Mouse (Mus musculus) adipocyte (in vitro differentiated cells): ENCODE results near the gene Atp5d.

ENCODE experiments used
- DNase-seq: peaks from one replicate; pipeline ENCODE4 v3.0.0-alpha.2; 2016; ENCODE audit warnings: low spot score

Atp5d gene

DNA sequence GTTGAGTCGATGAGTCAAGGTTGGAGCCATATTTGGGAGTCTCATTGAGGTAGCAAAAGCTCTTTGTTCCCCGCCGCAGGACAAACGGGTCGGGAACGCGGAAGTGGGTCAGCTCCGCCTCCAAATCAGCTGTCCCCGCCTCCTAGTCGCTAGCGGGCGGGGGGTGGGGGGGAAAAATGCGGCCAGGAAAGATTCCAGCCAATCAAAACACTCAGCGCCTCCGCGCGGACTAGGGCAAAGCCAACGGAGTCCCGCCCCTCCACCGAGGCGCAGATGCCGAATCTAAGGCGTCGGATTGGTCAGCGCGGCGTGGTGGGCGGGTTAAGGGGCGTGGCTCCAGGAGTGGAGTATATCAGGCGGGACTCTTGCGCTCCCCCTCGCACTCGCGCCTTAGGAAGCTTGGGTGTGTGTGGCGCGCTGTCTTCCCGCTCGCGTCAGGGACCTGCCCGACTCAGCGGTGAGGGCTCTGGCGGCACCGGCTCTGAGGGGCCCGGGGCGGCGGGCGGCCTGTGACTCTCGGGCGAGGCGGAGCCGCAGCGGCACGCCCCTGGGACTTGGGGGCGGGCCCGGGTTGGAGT lies 29.1 kb downstream of the Atp5d start:
- peak; percentile 98 for DNase-seq

DNA sequence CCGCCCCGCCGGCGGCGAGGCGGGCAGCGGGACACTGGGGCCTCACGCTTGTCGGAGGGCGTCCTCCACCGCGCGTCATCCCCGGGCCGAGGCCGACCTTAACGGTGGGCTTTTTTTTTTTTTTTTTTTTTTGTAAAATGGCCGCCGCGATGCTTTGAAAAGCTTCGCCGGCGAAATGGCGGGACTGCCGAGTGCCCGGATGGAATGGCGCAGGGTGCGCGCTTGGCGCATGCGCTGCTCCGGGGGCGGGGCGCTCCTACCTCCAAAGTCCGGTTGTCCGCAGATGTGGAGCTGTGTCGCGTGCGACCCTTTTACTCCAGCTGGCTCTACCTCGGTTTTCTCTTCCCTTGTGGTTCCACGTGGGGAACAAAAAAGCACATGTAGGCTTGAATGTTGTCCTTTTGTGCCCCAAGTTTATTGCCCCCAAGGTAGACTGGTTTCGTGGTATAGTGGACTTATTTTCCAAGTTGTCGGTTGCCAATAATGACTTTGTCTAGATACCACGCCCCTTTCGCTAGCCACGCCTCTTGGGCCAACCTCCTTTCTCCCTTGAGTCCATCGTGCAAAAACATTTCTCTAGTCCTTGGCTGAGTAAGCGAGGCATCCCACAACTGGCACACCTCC lies 29.7 kb downstream of the Atp5d start:
- DNase-seq = peak; percentile 94

DNA sequence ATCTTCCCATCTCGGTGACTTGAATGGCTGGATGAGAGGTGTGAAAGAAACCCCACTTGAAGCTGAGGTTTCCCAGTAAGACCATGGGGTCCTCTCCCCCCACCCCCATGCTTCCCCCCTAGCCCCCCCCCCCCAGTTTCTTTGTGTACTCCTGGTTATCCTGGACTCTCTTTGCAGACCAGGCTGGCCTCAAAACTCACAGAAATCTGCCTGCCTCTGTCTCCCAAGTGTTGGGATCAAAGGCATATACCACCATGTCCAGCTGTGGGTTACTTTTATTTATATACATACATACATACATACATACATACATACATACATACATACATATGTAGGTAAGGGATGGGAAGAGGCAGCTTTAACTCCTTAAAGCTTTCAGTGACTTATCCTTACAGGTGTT lies 30.6 kb downstream of the Atp5d start:
- DNase-seq = no peak

DNA sequence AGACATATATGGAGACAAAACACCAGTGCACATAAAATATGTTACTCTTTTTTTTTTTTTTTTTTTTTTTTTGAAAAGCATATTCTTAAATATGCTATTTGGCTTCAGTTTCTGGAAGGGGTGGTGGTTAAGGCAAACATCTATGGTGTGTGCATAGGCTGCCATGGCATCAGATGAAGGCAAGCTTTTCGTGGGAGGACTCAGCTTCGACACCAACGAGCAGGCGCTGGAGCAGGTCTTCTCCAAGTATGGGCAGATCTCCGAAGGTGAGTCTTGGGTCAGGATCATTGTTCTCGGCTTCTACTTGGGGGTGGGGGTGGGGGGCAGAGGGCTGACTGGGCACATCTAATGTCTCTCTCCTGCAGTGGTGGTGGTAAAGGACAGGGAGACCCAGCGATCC lies 31.2 kb downstream of the Atp5d start:
- no peak for DNase-seq

GRCm38 (mm10) chr10:80170052-80170451 lies 31.6 kb downstream of the Atp5d start:
- no peak for DNase-seq

DNA sequence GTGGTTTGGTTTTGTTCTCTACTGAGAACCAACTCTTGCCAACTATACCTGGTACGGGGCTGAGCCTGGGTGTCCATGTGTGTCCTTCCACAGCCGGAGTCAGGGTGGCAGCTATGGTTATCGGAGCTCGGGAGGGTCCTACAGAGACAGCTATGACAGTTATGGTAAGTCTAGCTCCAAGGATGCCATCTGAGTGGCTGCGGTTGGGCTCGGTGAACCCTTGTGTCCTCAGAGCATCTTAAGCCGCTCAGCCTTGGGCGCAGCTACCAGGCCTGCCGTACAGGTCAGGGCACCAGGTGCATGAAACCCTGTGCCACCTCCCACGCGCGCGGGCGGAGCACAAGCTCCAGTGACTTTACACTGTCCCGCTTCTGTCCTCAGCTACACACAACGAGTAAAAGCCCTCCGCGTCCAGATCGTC lies 32.2 kb downstream of the Atp5d start:
- no peak for DNase-seq

- no peak for DNase-seq
Observed at GRCm38 (mm10) chr10:80171252-80171651, 32.8 kb downstream of the Atp5d start.

GRCm38 (mm10) chr10:80171760-80172526 lies 33.5 kb downstream of the Atp5d start:
- no peak for DNase-seq

- DNase-seq = peak; percentile 95
Observed at GRCm38 (mm10) chr10:80172527-80173292, 34.3 kb downstream of the Atp5d start, which contains the start of gene 1600002K03Rik. 1600002K03Rik (plus strand) TSS chr10:80172944.

- DNase-seq = no peak
Observed at GRCm38 (mm10) chr10:80173358-80173757, 34.9 kb downstream of the Atp5d start.

GRCm38 (mm10) chr10:80173955-80174640 lies 35.7 kb downstream of the Atp5d start:
- no peak for DNase-seq

DNA sequence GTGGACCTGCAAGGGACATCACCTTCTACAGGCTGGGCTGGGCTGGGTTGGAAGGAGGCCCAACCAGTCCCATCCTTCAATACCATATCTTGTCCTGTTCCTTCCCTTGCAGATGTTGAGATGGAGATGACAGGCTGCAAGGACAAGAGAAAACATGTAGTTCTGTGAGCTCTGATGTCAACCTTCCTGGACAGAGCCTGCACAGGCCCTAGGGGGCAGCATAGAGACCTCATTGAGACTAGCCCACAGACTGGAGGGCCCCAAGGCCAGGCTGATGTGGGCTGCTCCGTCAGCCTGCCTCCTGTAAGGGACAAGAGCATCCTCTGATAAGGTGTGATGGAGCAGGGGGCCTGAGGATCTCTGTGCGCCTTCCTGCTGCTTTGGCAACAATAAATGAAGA lies 36.3 kb downstream of the Atp5d start:
- DNase-seq = peak; percentile 57

DNA sequence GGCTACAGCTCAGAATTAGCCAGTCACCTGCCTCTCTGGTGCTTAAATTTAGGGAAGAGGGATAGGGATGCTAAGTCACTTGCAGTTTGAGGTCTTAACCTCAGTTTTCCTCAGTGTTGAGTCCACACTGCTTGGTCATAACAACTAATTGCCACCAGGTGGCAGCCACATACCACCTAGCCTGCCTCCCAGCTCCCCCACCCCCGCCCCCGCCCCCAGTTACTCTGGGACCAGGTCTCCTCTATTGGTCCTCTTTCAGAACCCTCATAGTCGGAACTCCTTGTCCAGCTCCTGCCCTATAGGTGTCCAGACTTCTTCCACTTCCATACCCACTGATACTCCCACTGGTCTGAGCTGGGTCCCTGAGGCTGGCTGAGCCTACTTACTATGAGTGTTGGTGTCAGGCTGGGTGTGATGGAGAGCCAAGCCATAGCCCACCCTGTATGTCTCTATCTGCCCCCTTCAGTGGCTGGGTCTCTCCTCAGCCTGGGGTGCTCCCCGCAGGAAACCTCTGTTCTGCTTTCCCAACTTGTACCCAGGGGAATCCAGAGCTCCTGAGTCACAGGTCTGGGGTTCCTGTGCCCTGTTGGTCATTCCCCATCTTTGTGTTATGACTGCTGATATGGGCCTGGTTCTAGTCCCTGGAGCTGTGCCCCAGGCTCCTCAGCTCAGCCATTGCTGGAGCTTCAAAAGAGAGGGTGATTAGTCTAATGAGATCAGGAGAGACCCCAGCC lies 37.3 kb downstream of the Atp5d start:
- DNase-seq = peak; percentile 62

GRCm38 (mm10) chr10:80176270-80176834 lies 37.9 kb downstream of the Atp5d start:
- DNase-seq = no peak

DNA sequence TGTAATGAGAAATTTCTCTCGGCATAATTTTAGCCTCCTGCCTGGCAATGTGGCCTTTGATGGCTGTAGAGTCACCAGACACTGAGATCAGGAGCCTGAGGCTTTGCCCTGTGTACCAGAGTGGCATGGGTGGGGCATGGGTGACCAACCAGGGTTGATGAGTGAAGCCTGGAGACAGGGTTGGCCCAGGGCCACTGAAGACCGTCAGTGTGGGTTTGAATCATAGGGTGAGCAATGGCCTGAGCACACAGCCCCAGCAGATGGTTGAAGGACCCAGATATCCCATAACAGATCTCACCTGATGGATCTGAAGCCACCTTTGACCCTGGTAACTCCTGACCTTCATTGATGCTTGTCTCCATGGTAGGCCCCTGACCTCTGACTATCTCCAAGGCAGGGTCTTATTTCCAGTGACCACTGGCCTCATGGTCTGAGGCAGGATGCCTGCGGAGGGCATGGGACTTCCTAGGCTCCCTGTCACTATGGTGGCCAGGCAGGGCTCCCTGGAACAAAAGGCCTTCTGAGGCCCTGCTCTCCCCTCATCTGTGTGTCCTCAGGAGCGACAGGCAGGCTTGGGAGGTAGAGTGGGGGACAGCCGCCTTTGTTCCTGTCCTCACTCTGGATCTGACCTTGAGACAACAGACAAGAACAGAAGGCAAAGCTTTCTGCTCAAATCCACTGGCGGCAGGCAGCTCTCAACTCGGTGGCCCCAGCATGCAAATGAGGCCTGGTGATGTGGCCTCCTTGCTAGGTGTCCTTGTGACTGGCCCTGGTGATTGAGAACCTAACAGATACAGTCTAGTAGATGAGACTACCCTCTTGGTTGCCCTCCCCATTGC lies 39.2 kb downstream of the Atp5d start:
- DNase-seq = no peak

GRCm38 (mm10) chr10:80179068-80180051 lies 40.9 kb downstream of the Atp5d start, which contains the start of gene Efna2:
Efna2 (plus strand) TSS chr10:80179482.
- no peak for DNase-seq

GRCm38 (mm10) chr10:80180288-80180687 lies 41.9 kb downstream of the Atp5d start:
- no peak for DNase-seq

- no peak for DNase-seq
Observed at GRCm38 (mm10) chr10:80180823-80181222, 42.4 kb downstream of the Atp5d start.

DNA sequence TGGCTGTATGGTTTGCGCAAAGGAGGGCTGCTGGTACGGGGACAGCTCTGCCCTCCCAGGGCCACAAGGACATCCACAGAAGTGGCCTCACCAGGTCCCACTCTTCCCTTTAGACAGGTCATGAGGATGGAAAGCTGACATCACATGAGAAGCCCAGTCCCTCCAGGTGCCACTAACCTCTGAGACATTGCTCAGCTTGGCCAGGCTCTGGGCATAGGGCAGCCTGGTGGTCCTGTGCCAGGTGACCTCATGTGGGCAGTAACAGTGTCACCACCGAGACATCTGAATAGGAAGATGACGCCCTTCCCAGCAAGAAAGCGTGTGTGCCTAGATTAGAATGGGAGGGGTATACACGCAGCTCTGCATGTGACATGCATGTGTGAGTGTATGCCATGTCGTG lies 44.1 kb downstream of the Atp5d start:
- DNase-seq = no peak
